In genomic region chr11:120659509-120660300, GRCm38 (mm10) we compare ENCODE assay signal across 9 mouse cellular contexts. TPM values are rescaled to one million over a fixed set of nuclear protein-coding genes. Genes with fewer than 3 reads are reported as not detected.
DNase-seq lines count a peak whose midpoint lies in the region; ATAC-seq and TF ChIP-seq lines count a peak whose summit lies in the region.
"Had no signal": no experiment of that assay in that cellular context is flagged by ENCODE, and none has a peak within 500 bp of the region (broad histone marks: within the 10 kb centered on the region; RNA-seq: fewer than 3 reads in every experiment).

No protein-coding gene starts in this region.

- H3K9ac ChIP-seq in heart, embryonic 13.5 days, result peak overlapping the region; percentile 74
- no peak overlapping the region for H3K9ac ChIP-seq in midbrain, embryonic 13.5 days (replicated peaks)

- peak overlapping the region; percentile 56 for H3K4me3 ChIP-seq in heart, embryonic 13.5 days
- H3K4me3 ChIP-seq in kidney, adult 2 months (ENCODE audit: insufficient read depth, low read depth, low read length), result peak overlapping the region; percentile 61
- H3K4me3 ChIP-seq in midbrain, embryonic 13.5 days (replicated peaks), result peak overlapping the region; percentile 38

- H3K4me1 ChIP-seq in heart, embryonic 13.5 days, result peaks cover 30% of the 10 kb centered on the region
- H3K4me1 ChIP-seq in kidney, adult 2 months (ENCODE audit: control insufficient read depth, insufficient read depth, low read length), result peaks cover 10% of the 10 kb centered on the region; the same call in 1 of the 2 replicates
- peaks cover 19% of the 10 kb centered on the region for H3K4me1 ChIP-seq in midbrain, embryonic 13.5 days (replicated peaks)

- no peaks in the 10 kb centered on the region for H3K36me3 ChIP-seq in heart, embryonic 13.5 days
- H3K36me3 ChIP-seq in kidney, adult 2 months (ENCODE audit: control insufficient read depth, insufficient read depth, low read length), result no peaks in the 10 kb centered on the region
- H3K36me3 ChIP-seq in midbrain, embryonic 13.5 days, result no peaks in the 10 kb centered on the region

- WGBS in heart, embryonic 13.5 days, result 3% methylated on average over 50 of the region's 50 CpGs
- WGBS in kidney, adult 2 months, result 3% methylated on average over 49 of the region's 50 CpGs
- 3% methylated on average over 49 of the region's 50 CpGs for WGBS in midbrain, embryonic 13.5 days

- peaks cover 94% of the 10 kb centered on the region for H3K27me3 ChIP-seq in heart, embryonic 13.5 days (replicated peaks)
- H3K27me3 ChIP-seq in kidney, adult 2 months (replicated peaks; ENCODE audit: control insufficient read depth, insufficient read depth, low read length), result no peaks in the 10 kb centered on the region
- peaks cover 90% of the 10 kb centered on the region for H3K27me3 ChIP-seq in midbrain, embryonic 13.5 days

- peak overlapping the region; percentile 71 for H3K4me2 ChIP-seq in heart, embryonic 13.5 days
- peak overlapping the region; percentile 60 for H3K4me2 ChIP-seq in midbrain, embryonic 13.5 days (replicated peaks)

- no peak for ATAC-seq in heart, embryonic 13.5 days (ENCODE audit: extremely low read depth, insufficient number of reproducible peaks, low FRiP score, low TSS enrichment)
- peak; percentile 32; the same call in 1 of the 2 replicates for ATAC-seq in midbrain, embryonic 13.5 days
- no peak for ATAC-seq in megakaryocyte progenitor cell, adult 5-6 weeks (replicated peaks; ENCODE audit: poor library complexity)

- H3K27ac ChIP-seq in heart, embryonic 13.5 days (replicated peaks), result no peak overlapping the region
- H3K27ac ChIP-seq in kidney, adult 2 months (ENCODE audit: insufficient read depth, low read depth, low read length), result no peak overlapping the region
- H3K27ac ChIP-seq in midbrain, embryonic 13.5 days, result no peak overlapping the region

- no peaks in the 10 kb centered on the region for H3K9me3 ChIP-seq in heart, embryonic 13.5 days
- no peaks in the 10 kb centered on the region for H3K9me3 ChIP-seq in midbrain, embryonic 13.5 days

- DNase-seq in heart, postnatal 25 days (ENCODE audit: low spot score), result no peak
- DNase-seq in embryo, embryonic 9.5 days (ENCODE audit: extremely low spot score), result peak; percentile 23
- peak; percentile 53 for DNase-seq in kidney, adult 2 months
- no peak for DNase-seq in T-cell, adult 2 months (ENCODE audit: low spot score)
- no peak for DNase-seq in layer of hippocampus, adult 8-10 months (ENCODE audit: low spot score in 2 of 2)

- intact Hi-C loops in heart, postnatal 25 days (cut with DNase I), result loop anchor here (1.0 to 5.0 kb wide), 2 partner anchors 53 to 118 kb away; no protein-coding TSS in a partner anchor

- no peak for TF ChIP-seq POLR2A in kidney, adult 2 months (IDR thresholded peaks at IDR 0.05; ENCODE audit: low read depth, low read length)

- no peak for TF ChIP-seq CTCF in kidney, adult 2 months (conservative IDR thresholded peaks at IDR 0.05; ENCODE audit: insufficient read depth, insufficient read length, low read depth, low read length)

RNA-seq across cellular contexts. Expression of gene Notum, which starts 1.3 kb away (rescaled TPM):
- polyA plus RNA-seq in heart, embryonic 13.5 days (2015; fragmentation: Nextera tagmentation; extraction: Ambion mirVana), result 2.3 and 2.7 TPM in 2 replicates
- total RNA-seq in heart, postnatal 25 days (2021), result under 1 TPM in 1 of 2 experiments, not detected in 1; 0.20 TPM
- 25.5 and 26.1 TPM in 2 replicates for polyA plus RNA-seq in kidney, adult 2 months (2012; rRNA removed)
- 0.46 and 0.65 TPM in 2 replicates for polyA plus RNA-seq in midbrain, embryonic 13.5 days (2015; fragmentation: Nextera tagmentation; extraction: Ambion mirVana)
- not detected in 2 replicates for total RNA-seq in megakaryocyte progenitor cell, adult 5-6 weeks (2015)
- total RNA-seq in megakaryocyte progenitor cell, adult 5-6 weeks (2017), result not detected in 2 replicates
- total RNA-seq in layer of hippocampus, adult 8-10 months (2022), result 1 to 10 TPM; 1.5 to 5.4 (median 5.2) TPM
- total RNA-seq: hematopoietic stem cell, adult 5-6 weeks had no signal

RNA-seq across cellular contexts. Expression of gene Myadml2, which starts 11.7 kb away (rescaled TPM):
- polyA plus RNA-seq in heart, embryonic 13.5 days (2015; fragmentation: Nextera tagmentation; extraction: Ambion mirVana), result 13.0 and 13.9 TPM in 2 replicates
- total RNA-seq in heart, postnatal 25 days (2021), result 10 to 100 TPM; 78.3 to 78.8 TPM
- 0.27 and 1.0 TPM in 2 replicates for polyA plus RNA-seq in kidney, adult 2 months (2012; rRNA removed)
- 0.78 and 0.84 TPM in 2 replicates for polyA plus RNA-seq in midbrain, embryonic 13.5 days (2015; fragmentation: Nextera tagmentation; extraction: Ambion mirVana)
- 1.3 and 1.5 TPM in 2 replicates for total RNA-seq in megakaryocyte progenitor cell, adult 5-6 weeks (2015)
- total RNA-seq in megakaryocyte progenitor cell, adult 5-6 weeks (2017), result 4.0 TPM in 1 of 2 replicates, not detected in the other
- total RNA-seq in layer of hippocampus, adult 8-10 months (2022), result 1 to 10 TPM; 3.6 to 8.2 (median 6.0) TPM
- total RNA-seq: hematopoietic stem cell, adult 5-6 weeks had no signal

RNA-seq across cellular contexts. Expression of gene Aspscr1, which starts 13.1 kb away (rescaled TPM):
- 105 and 109 TPM in 2 replicates for polyA plus RNA-seq in heart, embryonic 13.5 days (2015; fragmentation: Nextera tagmentation; extraction: Ambion mirVana)
- 10 to 100 TPM; 33.0 to 33.9 TPM for total RNA-seq in heart, postnatal 25 days (2021)
- 105 and 106 TPM in 2 replicates for polyA plus RNA-seq in kidney, adult 2 months (2012; rRNA removed)
- polyA plus RNA-seq in midbrain, embryonic 13.5 days (2015; fragmentation: Nextera tagmentation; extraction: Ambion mirVana), result 149 and 154 TPM in 2 replicates
- total RNA-seq in megakaryocyte progenitor cell, adult 5-6 weeks (2015), result 39.6 and 54.6 TPM in 2 replicates
- total RNA-seq in megakaryocyte progenitor cell, adult 5-6 weeks (2017), result 33.7 and 46.6 TPM in 2 replicates
- total RNA-seq in layer of hippocampus, adult 8-10 months (2022), result 10 to 100 TPM; 53.0 to 61.0 (median 55.6) TPM

RNA-seq across cellular contexts. Expression of gene Pycr1, which starts 16.1 kb away (rescaled TPM):
- 22.2 and 23.5 TPM in 2 replicates for polyA plus RNA-seq in heart, embryonic 13.5 days (2015; fragmentation: Nextera tagmentation; extraction: Ambion mirVana)
- total RNA-seq in heart, postnatal 25 days (2021), result 1 to 10 TPM; 1.6 to 2.3 TPM
- 1.0 and 1.5 TPM in 2 replicates for polyA plus RNA-seq in kidney, adult 2 months (2012; rRNA removed)
- polyA plus RNA-seq in midbrain, embryonic 13.5 days (2015; fragmentation: Nextera tagmentation; extraction: Ambion mirVana), result 23.2 and 25.0 TPM in 2 replicates
- total RNA-seq in megakaryocyte progenitor cell, adult 5-6 weeks (2015), result 9.8 and 10.3 TPM in 2 replicates
- 5.1 and 6.2 TPM in 2 replicates for total RNA-seq in megakaryocyte progenitor cell, adult 5-6 weeks (2017)
- total RNA-seq in layer of hippocampus, adult 8-10 months (2022), result 1 to 10 TPM; 1.1 to 1.6 (median 1.3) TPM

RNA-seq across cellular contexts. Expression of gene Mafg, which starts 26.3 kb away (rescaled TPM):
- polyA plus RNA-seq in heart, embryonic 13.5 days (2015; fragmentation: Nextera tagmentation; extraction: Ambion mirVana), result 18.1 and 19.9 TPM in 2 replicates
- total RNA-seq in heart, postnatal 25 days (2021), result 10 to 100 TPM; 38.7 to 42.1 TPM
- polyA plus RNA-seq in kidney, adult 2 months (2012; rRNA removed), result 62.2 and 66.1 TPM in 2 replicates
- 24.4 and 31.2 TPM in 2 replicates for polyA plus RNA-seq in midbrain, embryonic 13.5 days (2015; fragmentation: Nextera tagmentation; extraction: Ambion mirVana)
- total RNA-seq in megakaryocyte progenitor cell, adult 5-6 weeks (2015), result 15.0 and 16.4 TPM in 2 replicates
- 24.2 and 29.5 TPM in 2 replicates for total RNA-seq in megakaryocyte progenitor cell, adult 5-6 weeks (2017)
- 10 to 100 TPM; 70.7 to 89.1 (median 77.4) TPM for total RNA-seq in layer of hippocampus, adult 8-10 months (2022)

Comparison
In these comparisons a context has a peak if more than half of its experiments do, and no peak if none do; other contexts are left out.
1. DNase-seq: peak in embryo, embryonic 9.5 days (single experiment) and kidney, adult 2 months (single experiment); none in heart, postnatal 25 days (single experiment), T-cell, adult 2 months (single experiment) and layer of hippocampus, adult 8-10 months (0 of 2).
2. RNA of gene Myadml2, which starts 11.7 kb away (total RNA-seq): 78.3 to 78.8 TPM in heart, postnatal 25 days; 3.6 to 8.2 TPM in layer of hippocampus, adult 8-10 months and 1.3 to 4.0 TPM in megakaryocyte progenitor cell, adult 5-6 weeks; every median in the first group is over 4 times any median in the second.
3. Peak in every context shown above with its lines, with median percentiles within 50 percentile points of each other: H3K4me3 ChIP-seq.